Mouse (Mus musculus) urinary bladder, adult 2 months (tissue): ENCODE measurements around the gene Sec61b. TPM values are rescaled to one million over a fixed set of nuclear protein-coding genes. Genes with fewer than 3 reads are reported as not detected.
A peak's percentile ranks its signal among the peaks of the same experiment; 100 is the strongest.

Experiments
- DNase-seq: peaks from one replicate; pipeline ENCODE4 v3.0.0; 2022; ENCODE audit warnings: low spot score
- polyA plus RNA-seq: library from polyadenylated mRNA; depleted of rRNA; stranded (reverse); fragments of >200 nt; gene quantifications from 2 replicates; pipeline ENCODE4 v1.2.3, GENCODE M21; 2012; rRNA removed

Sec61b gene
- 154 and 194 TPM in 2 replicates for polyA plus RNA-seq

DNA sequence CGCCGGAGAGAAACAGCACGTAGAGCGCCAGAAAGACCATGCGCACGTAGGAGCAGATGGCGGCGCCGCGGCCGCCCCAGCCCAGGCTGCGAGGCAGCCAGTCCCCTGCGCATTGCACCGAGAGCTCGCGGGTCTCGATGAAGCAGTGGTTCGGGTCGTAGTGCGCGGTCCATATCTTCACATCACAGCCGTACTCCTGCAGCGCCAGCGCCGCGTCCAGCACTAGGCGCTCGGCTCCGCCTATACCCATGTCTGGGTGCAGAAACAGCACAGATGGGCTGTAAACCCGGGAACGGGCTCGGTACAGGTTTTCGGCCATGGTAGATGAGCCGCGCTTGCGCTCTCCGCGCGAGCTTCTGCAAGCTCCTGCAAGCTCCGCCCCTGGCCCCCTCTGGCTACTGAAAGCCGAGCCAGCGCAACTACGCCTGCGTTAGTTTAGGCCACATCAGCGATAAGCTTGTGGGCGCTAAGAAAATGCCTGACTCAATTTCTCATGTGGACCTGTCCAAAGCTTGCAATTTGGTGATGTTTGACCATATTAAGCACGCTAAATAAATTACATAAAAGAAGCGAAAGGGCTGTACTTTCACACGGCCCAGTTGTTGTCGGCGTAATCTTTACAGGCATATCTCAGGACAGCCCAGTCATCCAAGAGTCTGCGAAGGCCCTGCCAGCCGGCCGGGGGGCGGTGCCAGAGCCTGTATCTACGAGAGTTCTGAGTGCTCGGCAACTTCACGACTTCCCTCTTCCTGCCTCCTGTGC, at the start of gene Sec61b, which contains the start of gene Alg2:
Sec61b (plus strand) TSS at position 691 of the 762 bp plus-strand sequence.
Alg2 (minus strand) TSS at position 366 of the 762 bp plus-strand sequence.
- DNase-seq = peak; percentile 89

DNA sequence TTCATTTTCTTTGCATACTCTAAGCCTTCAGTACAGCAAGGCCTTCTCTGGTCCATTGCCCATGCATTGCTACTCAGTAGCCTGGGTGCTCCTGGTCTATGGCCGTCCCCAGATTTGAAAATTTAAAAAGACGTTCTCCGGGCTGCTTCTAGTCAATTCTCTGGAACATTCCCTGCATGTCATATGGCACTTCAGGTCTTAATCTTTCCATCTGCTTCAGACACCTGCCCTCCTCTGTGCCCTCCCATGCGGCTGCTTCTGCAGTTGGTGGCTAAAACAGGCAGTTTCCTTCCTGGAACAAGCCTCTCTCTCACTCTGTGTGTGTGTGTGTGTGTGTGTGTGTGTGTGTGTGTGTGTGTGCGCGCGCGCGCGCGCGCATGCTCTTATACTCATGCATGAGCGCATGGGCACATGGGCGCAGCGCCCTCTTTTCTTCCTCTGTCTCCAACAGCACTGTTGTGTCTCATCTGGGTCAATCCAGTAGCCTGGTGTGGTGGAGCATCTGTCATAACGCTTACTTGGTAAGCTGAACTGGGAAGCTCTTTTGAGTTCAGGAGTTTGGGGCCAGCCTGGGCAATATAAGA, 49.1 kb upstream of the Sec61b start:
- no peak for DNase-seq

DNA sequence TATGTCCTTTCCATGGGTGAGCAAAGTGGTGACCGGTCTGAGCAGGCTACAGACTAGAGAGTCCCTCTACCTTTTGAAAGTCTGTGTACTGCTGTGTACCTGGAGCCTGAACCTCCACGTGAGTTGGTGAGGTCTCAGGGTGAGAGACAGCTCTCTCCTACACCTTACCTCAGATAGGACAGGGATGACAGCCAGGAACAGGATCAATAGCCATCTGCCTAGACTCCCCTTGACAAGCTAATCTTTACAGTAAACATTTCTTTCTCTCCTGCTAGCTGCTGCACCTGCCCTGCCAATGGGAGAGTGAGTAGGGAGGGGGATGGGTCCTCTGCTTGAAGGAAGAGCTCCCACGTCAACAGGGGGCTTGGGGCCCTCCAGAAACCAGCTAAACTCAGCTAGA, 46.9 kb upstream of the Sec61b start:
- DNase-seq = no peak

DNA sequence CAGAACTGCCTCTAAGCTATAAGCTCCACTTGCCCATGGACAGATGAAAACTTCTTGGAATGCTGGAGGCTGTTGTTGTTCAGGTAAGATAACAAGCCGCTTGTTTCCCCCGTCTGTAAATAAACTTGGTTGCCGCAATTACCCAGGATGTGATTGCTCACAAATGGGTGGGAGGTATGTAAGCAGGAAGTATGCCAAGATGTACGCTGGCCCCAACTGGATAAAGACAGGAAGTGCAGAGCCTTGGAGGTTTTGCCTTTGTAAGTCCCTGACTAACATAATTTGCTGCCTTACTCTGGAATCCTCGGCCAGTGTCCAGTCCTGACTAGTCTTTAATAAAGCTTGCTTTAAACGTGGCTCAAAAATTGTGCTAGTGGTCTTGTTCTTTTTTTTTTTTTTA, 43.9 kb upstream of the Sec61b start:
- DNase-seq = no peak

DNA sequence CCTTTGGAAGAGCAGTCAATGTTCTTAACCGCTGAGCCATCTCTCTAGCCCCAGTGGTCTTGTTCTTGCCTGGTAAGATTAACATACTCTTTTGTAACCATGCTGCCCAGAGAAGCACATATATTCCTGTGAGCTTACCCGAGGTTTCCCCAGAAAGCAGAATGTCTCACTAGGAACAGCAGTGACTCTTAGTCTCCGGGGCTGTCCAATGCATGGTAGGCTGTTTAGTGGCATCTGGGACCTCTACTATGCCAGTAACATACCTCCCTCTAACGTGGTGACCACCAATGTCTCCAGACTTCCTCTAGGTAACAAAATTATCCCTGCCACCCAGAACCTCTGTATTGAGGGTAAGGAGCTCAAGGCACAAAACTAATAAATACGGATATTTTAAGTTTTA, 43.4 kb upstream of the Sec61b start:
- no peak for DNase-seq

DNA sequence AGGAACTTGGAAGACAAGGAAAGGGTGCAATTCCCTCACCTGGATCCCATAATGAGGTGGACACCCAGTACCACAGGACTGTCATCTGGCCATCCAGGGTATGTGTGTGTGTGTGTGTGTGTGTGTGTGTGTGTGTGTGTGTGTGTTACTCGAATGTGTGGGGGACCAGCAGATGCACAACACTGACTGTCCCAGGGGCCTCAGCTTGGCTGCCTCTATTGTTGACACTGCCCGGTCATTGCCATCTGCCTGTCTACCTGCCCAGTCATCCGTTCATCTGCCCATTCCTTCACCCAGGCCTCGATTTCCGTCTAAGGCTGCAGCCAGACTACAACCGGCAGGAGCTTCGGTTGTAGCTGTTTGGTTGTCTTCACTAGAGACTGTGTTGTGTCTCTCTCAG, 41.7 kb upstream of the Sec61b start:
- no peak for DNase-seq

DNA sequence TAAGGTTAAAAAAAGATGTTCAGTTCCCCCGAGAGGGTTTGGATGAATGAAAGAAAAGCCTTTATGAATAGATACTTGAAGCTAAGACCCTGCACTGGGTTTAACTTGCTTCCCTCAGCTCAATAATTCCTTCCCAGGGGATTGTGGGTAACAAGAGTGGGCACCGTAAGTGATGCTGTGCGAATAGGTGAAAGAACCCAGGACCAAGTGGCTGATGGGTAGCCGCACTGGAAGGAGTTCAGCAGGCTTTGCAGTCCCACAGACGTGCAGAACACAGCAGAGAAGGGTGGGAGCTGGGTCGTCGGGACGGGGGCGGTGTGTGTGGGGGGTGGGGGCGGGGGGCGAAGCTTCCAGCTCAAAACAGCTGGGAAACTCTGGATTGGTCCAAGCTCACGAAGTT, 39.3 kb upstream of the Sec61b start:
- no peak for DNase-seq

DNA sequence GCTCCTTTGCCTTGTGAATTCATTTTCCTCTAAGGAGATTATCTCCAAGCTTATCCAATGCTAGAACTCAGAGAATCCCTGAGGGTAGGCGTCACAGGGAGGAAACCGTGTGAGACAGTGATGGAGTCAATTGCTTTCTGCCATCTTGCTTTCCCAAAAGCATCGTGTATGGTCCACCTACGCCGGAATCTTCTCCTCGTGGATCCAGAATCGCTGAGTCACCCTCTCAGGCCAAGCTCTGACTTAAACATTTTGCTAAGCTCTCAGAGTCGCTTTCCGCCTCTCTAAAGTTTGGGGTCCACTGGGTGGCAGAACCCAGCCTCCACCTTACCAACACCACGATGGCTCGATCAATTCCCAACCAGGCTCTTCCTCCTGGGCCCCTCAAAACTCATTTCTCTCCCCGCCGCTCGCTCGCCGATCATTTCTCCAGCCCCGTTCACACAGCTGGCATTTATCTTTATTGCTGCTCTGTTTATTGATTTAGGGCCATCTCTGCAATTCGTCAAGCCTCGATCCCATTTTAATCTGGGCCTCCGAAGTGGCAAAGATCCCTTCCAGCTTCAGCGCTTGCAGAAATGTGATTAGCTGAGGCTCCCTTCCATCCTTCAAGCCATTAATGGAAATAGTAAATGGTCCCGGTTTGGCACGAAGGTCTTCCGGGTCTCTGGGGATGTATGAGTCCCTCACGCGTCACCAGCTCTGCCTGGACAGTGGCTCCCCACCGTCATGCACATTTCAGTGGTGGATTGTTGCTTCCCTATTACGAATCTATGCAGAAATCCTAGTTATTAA, 38.7 kb upstream of the Sec61b start:
- DNase-seq = no peak

DNA sequence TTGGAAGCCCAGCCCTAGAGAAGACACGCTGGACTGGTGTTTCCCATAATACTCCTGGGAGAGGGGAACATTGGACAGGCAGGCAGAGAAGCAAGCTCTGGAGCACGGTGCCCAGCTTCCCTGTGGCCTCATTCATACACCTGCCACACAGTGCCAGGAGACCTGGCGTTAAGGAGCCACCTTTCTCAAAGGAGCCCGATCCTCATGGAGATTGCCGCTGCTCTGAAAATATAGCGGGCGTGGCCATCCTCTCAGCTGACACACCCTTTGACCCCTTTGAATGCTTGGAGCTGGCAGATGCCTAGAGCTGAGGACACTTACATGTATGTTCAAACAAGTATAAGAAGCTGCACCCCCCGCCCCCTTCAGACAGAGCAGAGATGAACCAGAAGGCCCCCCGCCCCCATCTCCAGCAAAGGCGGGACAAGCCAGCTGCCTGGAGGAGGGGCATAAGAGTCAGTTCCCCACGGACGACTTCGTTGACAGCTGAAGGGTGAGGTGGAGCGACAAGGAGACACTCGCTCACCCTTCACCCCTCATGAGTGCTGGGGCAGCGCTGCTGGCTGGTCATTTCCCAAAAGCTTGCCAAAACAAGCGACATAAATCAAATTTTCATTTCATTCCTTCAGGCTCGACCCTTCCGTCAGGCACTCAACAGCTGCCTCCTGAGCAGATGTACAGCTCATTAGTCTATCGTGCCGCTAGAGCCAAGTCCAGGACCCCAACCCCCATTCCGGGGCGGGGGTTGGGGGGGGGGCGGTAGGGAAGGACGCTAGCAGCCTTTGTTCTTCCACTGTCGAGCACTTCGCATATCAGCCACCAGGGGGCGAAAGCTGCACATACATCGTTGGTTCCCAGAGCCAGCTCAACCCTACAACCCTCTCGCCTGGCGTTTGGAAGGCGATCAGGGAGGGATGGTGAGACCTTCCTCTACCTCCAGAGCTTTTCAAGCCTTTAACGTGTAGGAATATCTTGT, 36.8 kb upstream of the Sec61b start:
- DNase-seq = peak; percentile 72

DNA sequence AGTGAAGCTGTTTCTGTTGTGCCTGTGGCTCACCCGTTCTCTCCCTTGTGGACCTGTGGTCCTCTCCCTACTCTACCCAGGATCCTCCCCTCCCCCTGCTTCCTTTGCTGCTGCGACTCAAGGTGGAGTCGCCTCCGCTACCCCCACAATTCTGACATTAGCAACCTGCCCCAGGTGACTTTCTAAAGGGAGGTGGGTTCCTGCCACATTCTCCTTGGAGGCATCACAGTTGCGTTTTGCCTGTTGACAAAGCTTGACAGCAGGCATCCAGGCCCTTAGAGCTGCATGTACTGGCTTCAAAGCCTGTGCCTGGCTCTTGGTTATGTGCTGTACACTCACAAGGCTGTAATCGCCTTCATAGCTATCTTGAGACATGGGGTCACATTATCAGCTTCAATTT, 35.5 kb upstream of the Sec61b start:
- DNase-seq = no peak

DNA sequence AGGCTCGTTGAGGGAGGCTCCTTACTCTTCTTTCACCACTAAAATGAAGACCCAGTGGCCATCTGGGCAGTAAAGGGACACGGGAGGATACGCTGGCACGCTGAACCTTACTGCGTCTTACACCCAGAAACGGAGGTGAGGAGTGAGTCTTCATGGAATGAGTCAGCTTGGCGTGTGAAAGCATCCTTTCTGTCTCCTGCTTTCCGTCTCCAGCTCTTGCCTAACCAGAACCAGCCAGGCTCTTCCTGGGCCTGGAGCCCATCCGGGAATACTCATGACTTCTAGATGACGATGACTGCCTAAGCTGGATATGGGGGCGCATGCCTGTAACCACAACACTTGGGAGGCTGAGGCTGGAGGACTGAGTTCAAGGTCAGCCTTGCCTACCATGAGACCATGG, 33.5 kb upstream of the Sec61b start:
- no peak for DNase-seq

DNA sequence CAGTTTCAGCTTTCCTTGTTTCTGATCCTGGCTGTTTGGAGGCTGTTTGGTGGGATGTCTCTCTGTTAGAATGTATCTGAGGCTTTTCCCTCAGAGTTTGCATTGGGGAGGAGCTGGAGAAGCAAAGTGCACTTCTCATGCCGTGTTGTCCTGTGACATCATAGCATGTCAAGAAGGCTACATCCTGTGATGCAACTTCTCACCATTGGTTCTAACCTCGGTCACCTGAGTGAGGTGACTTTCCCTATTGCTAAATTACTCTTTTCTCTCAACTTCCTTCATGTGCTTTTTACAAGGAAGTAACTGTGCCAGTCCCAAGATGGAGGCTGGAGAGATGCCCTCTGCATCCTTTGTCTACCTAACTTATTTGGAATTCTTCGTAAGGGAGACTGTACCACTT, 25.9 kb upstream of the Sec61b start:
- no peak for DNase-seq

DNA sequence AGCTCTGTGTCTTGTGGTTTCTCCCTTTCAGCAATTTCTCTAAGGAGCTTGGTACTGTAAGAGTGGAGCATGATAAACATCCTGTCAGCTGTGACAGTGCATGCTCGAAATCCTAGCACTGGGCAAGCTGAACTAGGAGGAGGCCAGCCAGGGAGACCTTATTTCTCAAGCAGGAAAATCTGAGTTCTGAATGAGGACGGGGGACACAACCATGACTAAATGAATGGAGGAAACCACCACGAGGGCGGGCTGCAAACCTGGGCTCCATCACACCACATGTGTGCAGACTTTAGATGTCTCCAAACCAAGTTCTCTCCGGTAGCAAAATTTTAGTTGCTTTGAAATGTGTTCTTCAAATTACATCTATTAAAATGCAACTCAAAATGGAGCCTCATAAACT, 25.3 kb upstream of the Sec61b start:
- DNase-seq = no peak

DNA sequence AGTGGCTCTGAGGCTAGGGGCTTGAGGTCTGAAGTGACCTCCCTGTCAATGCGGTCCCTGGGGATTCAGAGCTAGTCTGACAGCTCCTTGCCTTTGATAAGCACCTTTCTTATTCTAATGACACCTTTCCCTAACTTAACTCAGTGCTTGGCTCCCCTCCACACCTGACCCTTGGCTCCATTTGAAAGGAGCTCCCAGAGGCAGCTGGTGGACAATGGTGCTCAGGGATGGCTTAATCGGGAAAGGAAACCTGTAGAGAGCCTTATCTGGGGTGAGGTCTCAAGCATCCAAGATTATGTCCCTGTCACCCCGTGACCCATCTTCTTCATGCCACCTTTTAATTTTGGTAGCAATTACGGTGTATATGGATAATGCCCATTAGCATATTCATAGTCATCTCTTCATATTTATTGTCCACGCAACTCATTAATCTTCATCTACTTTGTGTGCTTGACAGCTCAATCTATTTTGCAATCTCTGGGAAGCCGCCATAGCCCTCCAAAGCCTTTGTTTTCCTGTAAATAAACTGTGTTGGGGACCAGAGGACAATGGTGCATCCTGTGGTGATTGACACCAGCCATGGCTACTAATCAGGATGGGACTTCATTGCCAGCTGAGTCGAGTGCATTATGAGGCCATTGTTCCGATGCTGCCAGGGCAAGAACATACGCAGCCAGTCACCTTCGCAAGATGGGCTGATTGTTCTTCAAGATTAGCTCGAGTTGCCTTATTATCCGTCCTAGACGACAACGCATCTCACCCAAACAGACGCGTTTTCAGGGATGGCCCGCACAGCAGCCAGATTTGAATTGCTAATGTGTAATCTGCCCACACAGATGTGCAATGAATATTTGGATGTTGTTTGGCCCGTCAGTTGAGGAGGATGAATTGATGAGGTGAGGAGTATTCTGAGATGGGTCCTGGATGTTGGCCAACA, 24.6 kb upstream of the Sec61b start:
- DNase-seq = no peak

DNA sequence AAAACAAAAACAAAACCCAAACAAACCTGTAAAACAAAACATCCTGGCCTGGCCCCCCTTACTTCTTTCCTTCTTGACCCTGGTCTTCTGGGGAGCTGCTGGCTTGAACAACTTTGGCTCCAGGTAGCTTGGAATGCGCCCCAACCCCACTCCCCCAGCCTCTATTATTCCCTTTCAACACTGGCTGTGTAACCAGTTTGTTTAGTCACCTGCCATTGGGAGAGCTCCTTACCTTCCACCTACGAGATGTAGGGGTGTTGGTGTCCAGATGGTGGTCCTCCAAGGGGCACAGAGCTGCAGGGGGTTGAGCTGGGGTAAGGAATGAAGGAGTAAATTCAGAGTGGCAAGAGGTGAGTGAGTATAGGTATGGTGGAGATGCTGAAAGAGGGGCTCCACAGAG, 7.3 kb upstream of the Sec61b start:
- no peak for DNase-seq

DNA sequence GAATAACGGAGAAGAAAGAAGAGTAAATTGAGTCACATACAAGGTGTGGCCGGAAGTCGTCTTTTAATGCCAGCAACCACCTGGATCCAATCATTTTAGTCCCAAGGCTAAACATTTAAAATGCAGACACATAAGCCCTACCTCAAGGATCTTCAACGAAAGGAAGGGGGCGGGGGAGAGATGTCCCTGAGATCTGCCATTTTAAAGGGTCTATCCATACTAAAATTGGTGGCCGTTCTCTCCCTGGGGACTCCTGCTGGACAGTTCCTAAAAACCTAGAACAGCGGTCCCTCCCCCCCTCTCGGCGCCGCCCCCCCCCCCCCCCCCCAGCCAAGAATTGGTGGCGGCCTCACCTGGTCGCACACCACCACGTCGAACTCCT, 881 bp upstream of the Sec61b start:
- DNase-seq = no peak

DNA sequence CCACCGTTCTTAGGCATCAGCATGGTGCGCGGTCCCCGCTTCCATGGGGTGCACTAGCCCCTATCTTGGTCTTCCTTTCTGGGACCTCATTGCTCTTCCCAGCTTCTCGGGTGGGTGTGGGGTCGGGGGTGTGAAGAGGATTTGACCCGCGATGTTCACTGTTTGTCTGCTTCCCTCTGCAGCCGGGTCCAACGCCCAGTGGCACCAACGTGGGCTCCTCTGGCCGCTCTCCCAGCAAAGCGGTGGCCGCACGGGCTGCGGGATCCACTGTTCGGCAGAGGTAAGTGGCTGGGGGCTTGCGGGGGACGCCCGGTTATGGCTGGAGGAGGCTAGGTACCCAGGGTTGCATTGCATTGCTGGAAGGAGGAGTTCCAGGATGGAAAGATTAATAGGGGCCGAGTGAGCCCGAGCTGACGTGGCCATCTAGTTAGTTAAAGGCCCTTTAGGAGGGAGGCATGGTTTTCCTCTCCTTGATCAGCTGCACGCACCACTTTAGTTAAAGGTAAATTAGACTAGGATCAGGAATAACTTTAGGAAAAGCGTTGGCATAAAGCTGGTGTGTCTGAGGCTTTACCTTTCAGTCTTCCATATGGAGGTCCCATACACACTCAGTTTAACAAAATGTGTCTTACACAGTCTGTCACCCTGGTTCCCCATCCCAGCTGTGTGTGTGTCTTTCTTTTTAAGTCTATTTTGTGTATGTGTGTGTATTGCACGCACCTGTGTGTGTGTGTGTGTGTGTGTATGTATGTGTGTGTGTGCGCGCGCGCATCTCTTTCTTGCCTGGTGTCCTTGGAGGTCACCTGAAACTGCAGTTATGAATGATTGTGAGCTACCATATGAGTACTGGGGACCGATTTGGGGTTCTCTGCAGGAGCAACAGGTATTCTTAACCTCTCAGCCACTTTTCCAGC, 529 bp downstream of the Sec61b start:
- no peak for DNase-seq

DNA sequence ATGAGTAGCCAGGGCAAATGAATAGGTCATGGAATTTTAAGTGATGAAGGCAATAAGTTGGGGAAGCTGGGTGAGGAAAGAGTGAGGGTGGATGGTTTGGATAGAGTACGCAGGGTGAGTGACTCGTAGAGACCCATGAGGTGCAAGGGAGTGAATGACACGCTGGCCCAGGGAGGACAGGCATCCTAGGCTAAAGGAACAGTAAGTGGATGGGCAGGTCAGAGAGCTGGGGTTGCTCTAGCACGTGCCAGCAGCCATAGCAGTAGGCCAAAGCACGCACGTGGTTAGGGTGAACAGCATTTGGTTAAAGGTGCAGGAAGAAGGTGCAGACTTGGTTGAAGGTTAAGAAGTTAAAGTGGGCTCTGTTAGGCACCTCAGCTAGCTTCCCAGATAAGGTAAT, 3.1 kb downstream of the Sec61b start:
- DNase-seq = no peak

DNA sequence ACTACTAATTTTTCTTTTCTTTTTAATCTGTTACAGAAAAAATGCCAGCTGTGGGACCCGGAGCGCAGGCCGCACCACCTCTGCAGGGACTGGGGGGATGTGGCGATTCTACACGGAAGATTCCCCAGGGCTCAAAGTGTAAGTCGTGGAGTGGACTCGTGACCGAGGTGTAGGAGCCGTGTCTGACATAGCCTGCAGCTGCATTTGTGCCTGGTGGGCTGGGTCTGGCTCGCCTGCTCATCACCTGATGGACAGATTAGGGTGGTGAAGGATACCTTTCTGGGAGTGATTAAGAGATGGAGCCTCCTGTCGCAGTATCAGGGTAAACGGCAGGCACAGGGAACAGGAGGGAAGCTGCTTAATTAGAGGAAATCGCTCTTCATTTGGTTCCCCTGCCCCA, 5.6 kb downstream of the Sec61b start:
- no peak for DNase-seq
